ENCODE assay signal across 9 mouse cellular contexts in the genomic region with DNA sequence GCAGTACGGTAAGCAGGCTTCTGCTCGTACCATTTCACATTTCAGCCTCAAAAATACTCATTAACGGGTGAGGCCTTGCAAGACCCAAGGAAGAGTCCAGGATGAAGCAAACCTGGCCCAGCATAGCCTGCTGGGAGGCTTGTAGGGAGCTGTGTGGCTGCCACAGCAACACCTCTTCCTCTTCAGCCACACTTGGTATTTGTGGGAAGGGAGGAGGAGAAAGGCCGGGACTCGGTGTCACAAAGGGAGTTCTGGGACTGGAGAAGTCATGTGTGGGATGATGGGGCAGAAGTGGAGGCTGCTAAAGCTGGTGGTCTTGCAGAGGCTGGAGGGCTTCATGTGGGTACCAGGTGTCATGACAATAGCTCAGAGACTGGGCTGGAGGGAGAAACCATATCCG. TPM values are rescaled to one million over a fixed set of nuclear protein-coding genes. Genes with fewer than 3 reads are reported as not detected.
DNase-seq lines count a peak whose midpoint lies in the region; ATAC-seq and TF ChIP-seq lines count a peak whose summit lies in the region.
"Had no signal": no experiment of that assay in that cellular context is flagged by ENCODE, and none has a peak within 500 bp of the region (broad histone marks: within the 10 kb centered on the region; RNA-seq: fewer than 3 reads in every experiment).

No protein-coding gene starts in this region.

- intact Hi-C loops in heart, adult 2 months (cut with DNase I) = no loop called here
- intact Hi-C loops in heart, postnatal 14 days (cut with DNase I) = no loop called here

- H3K27me3 ChIP-seq in heart, adult 2 months (ENCODE audit: control insufficient read depth, insufficient read depth, low read length) = no peaks in the 10 kb centered on the region
- H3K27me3 ChIP-seq in liver, adult 2 months (ENCODE audit: control insufficient read depth, insufficient read depth, low read length) = no peaks in the 10 kb centered on the region
- no peaks in the 10 kb centered on the region for H3K27me3 ChIP-seq in hindbrain, embryonic 12.5 days
- H3K27me3 ChIP-seq in midbrain, embryonic 13.5 days = no peaks in the 10 kb centered on the region
- H3K27me3 ChIP-seq: forebrain, embryonic 15.5 days had no signal

- peak overlapping the region; percentile 83 for H3K27ac ChIP-seq in heart, adult 2 months
- peak overlapping the region; percentile 62 for H3K27ac ChIP-seq in liver, adult 2 months (replicated peaks; ENCODE audit: insufficient read depth, low read depth, low read length)
- peak overlapping the region; percentile 55; the same call in 1 of the 2 replicates for H3K27ac ChIP-seq in hindbrain, embryonic 12.5 days
- peak overlapping the region; percentile 7; the same call in 1 of the 2 replicates for H3K27ac ChIP-seq in midbrain, embryonic 13.5 days
- H3K27ac ChIP-seq: forebrain, embryonic 15.5 days had no signal

- H3K36me3 ChIP-seq in heart, adult 2 months (ENCODE audit: control insufficient read depth, insufficient read depth, low read length) = no peaks in the 10 kb centered on the region
- H3K36me3 ChIP-seq in liver, adult 2 months (ENCODE audit: control insufficient read depth, insufficient read depth, low read length) = no peaks in the 10 kb centered on the region
- H3K36me3 ChIP-seq in hindbrain, embryonic 12.5 days = no peaks in the 10 kb centered on the region
- no peaks in the 10 kb centered on the region; the same call in 1 of the 2 replicates for H3K36me3 ChIP-seq in midbrain, embryonic 13.5 days
- H3K36me3 ChIP-seq: forebrain, embryonic 15.5 days had no signal

- H3K4me2 ChIP-seq in hindbrain, embryonic 12.5 days (replicated peaks) = no peak overlapping the region
- no peak overlapping the region for H3K4me2 ChIP-seq in midbrain, embryonic 13.5 days (replicated peaks)
- H3K4me2 ChIP-seq: forebrain, embryonic 15.5 days had no signal

- DNase-seq in heart, adult 2 months = no peak
- DNase-seq in heart, postnatal 14 days = no peak
- no peak for DNase-seq in liver, adult 2 months (ENCODE audit: extremely low read depth, low read depth, low spot score)
- no peak for DNase-seq in liver
- no peak for DNase-seq in layer of hippocampus, adult 18-20 months (ENCODE audit: low spot score in 2 of 2)

- no peak for TF ChIP-seq EP300 in heart, adult 2 months (IDR thresholded peaks at IDR 0.05; ENCODE audit: insufficient read depth, low read depth, low read length)

- peaks cover 43% of the 10 kb centered on the region for H3K4me1 ChIP-seq in heart, adult 2 months (ENCODE audit: control insufficient read depth, insufficient read depth, low read length)
- peaks cover 38% of the 10 kb centered on the region for H3K4me1 ChIP-seq in liver, adult 2 months (ENCODE audit: control insufficient read depth, insufficient read depth, low read length)
- peaks cover 27% of the 10 kb centered on the region for H3K4me1 ChIP-seq in hindbrain, embryonic 12.5 days
- H3K4me1 ChIP-seq in midbrain, embryonic 13.5 days (replicated peaks) = peaks cover 31% of the 10 kb centered on the region

- H3K9ac ChIP-seq in heart, adult 2 months (ENCODE audit: low read depth, low read length) = 0 out of 2 replicates have a peak overlapping the region, but pooled peaks have one; percentile 10
- 0 out of 2 replicates have a peak overlapping the region, but pooled peaks have one; percentile 10 for H3K9ac ChIP-seq in liver, adult 2 months (ENCODE audit: low read depth, low read length)
- H3K9ac ChIP-seq in hindbrain, embryonic 12.5 days = peak overlapping the region; percentile 43; the same call in 1 of the 2 replicates
- no peak overlapping the region for H3K9ac ChIP-seq in midbrain, embryonic 13.5 days (replicated peaks)
- H3K9ac ChIP-seq: forebrain, embryonic 15.5 days had no signal

- no peak for TF ChIP-seq CTCF in heart, adult 2 months (IDR thresholded peaks at IDR 0.05)
- no peak for TF ChIP-seq CTCF in liver, adult 2 months (IDR thresholded peaks at IDR 0.05; ENCODE audit: low read depth, low read length)

- no peaks in the 10 kb centered on the region for H3K9me3 ChIP-seq in hindbrain, embryonic 12.5 days (replicated peaks)
- H3K9me3 ChIP-seq in midbrain, embryonic 13.5 days = no peaks in the 10 kb centered on the region
- H3K9me3 ChIP-seq: forebrain, embryonic 15.5 days had no signal

- no peak for TF ChIP-seq POLR2A in heart, adult 2 months (IDR thresholded peaks at IDR 0.05; ENCODE audit: insufficient read depth, low read depth, low read length)
- no peak for TF ChIP-seq POLR2A in liver, adult 2 months (IDR thresholded peaks at IDR 0.05; ENCODE audit: extremely low read depth, insufficient read depth, low read length)

- H3K79me2 ChIP-seq in heart, adult 2 months (replicated peaks; ENCODE audit: control insufficient read depth, insufficient read depth, low read length) = no peaks in the 10 kb centered on the region; the same call in 1 of the 2 replicates
- peaks cover 35% of the 10 kb centered on the region; the same call in 1 of the 2 replicates for H3K79me2 ChIP-seq in liver, adult 2 months (ENCODE audit: control insufficient read depth, insufficient read depth, low read length)

- ATAC-seq in hindbrain, embryonic 12.5 days (ENCODE audit: low FRiP score) = no peak
- ATAC-seq in midbrain, embryonic 13.5 days = no peak
- no peak for ATAC-seq in frontal cortex, adult (ENCODE audit: low TSS enrichment)
- ATAC-seq: forebrain, embryonic 15.5 days had no signal

- no peak overlapping the region for H3K4me3 ChIP-seq in heart, adult 2 months
- no peak overlapping the region for H3K4me3 ChIP-seq in liver, adult 2 months (ENCODE audit: insufficient read depth, low read depth, low read length)
- H3K4me3 ChIP-seq in hindbrain, embryonic 12.5 days = no peak overlapping the region
- no peak overlapping the region for H3K4me3 ChIP-seq in midbrain, embryonic 13.5 days (replicated peaks)
- H3K4me3 ChIP-seq: forebrain, embryonic 15.5 days had no signal

- WGBS in heart, adult 2 months = 58% methylated on average over 6 of the region's 6 CpGs
- 81% methylated on average over 6 of the region's 6 CpGs for WGBS in liver, adult 2 months
- WGBS in hindbrain, embryonic 12.5 days = 78% methylated on average over 6 of the region's 6 CpGs
- WGBS in midbrain, embryonic 13.5 days = 78% methylated on average over 6 of the region's 6 CpGs

RNA-seq across cellular contexts. Expression of gene Dusp1, which starts 39.6 kb away (rescaled TPM):
- total RNA-seq in heart, adult 2 months (2021) = 10 to 100 TPM; 61.4 to 71.3 TPM
- polyA plus RNA-seq in heart, adult 2 months (2012; rRNA removed) = 122 and 171 TPM in 2 replicates
- total RNA-seq in heart, postnatal 14 days (2021) = 10 to 100 TPM; 91.2 to 99.6 TPM
- 10.5 and 10.7 TPM in 2 replicates for total RNA-seq in liver, adult 2 months (2014; rRNA removed)
- 22.2 and 40.0 TPM in 2 replicates for polyA plus RNA-seq in liver, adult 2 months (2012; rRNA removed)
- 33.0 and 38.5 TPM in 2 replicates for polyA plus RNA-seq in hindbrain, embryonic 12.5 days (2016; fragmentation: Nextera tagmentation; extraction: Ambion mirVana)
- 41.3 and 43.8 TPM in 2 replicates for polyA plus RNA-seq in midbrain, embryonic 13.5 days (2015; fragmentation: Nextera tagmentation; extraction: Ambion mirVana)
- total RNA-seq in layer of hippocampus, adult 18-20 months (2021) = 10 to 100 TPM; 24.8 to 28.2 TPM

RNA-seq across cellular contexts. Expression of gene Ergic1, which starts 40.2 kb away (rescaled TPM):
- total RNA-seq in heart, adult 2 months (2021) = 10 to 100 TPM; 53.6 to 59.4 TPM
- 64.4 and 84.3 TPM in 2 replicates for polyA plus RNA-seq in heart, adult 2 months (2012; rRNA removed)
- 10 to 100 TPM; 51.1 to 59.5 TPM for total RNA-seq in heart, postnatal 14 days (2021)
- 30.7 and 34.6 TPM in 2 replicates for total RNA-seq in liver, adult 2 months (2014; rRNA removed)
- 93.3 and 106 TPM in 2 replicates for polyA plus RNA-seq in liver, adult 2 months (2012; rRNA removed)
- polyA plus RNA-seq in hindbrain, embryonic 12.5 days (2016; fragmentation: Nextera tagmentation; extraction: Ambion mirVana) = 85.3 and 90.3 TPM in 2 replicates
- 91.5 and 102 TPM in 2 replicates for polyA plus RNA-seq in midbrain, embryonic 13.5 days (2015; fragmentation: Nextera tagmentation; extraction: Ambion mirVana)
- total RNA-seq in layer of hippocampus, adult 18-20 months (2021) = 100 to 1,000 TPM; 120 to 129 TPM

Comparison
In these comparisons a context has a peak if more than half of its experiments do, and no peak if none do; other contexts are left out.
1. H3K27ac ChIP-seq: peak in every context shown above with its lines; median percentile 83 in heart, adult 2 months; 62 in liver, adult 2 months; 55 in hindbrain, embryonic 12.5 days; 7 in midbrain, embryonic 13.5 days.